Mouse (Mus musculus) cortical plate, adult 2 months (tissue): ENCODE results near the gene Ube2l6. TPM values are rescaled to one million over a fixed set of nuclear protein-coding genes. Genes with fewer than 3 reads are reported as not detected.

Experiments
- H3K27ac ChIP-seq: fragments of 200-500 bp; 2 replicates; pipeline ENCODE4 v1.5.1; 2012; ENCODE audit warnings: low read length, control low read depth, inconsistent platforms; ENCODE audit not compliant: insufficient read depth
- H3K4me1 ChIP-seq: fragments of 200-500 bp; 2 replicates; pipeline ENCODE4 v1.6.1; 2011; ENCODE audit warnings: low read length; ENCODE audit not compliant: control insufficient read depth, insufficient read depth
- H3K4me3 ChIP-seq: fragments of 200-500 bp; 2 replicates; pipeline ENCODE4 v1.5.1; 2011; ENCODE audit warnings: mild to moderate bottlenecking, low read length, control low read depth; ENCODE audit not compliant: insufficient read depth
- CTCF ChIP-seq: fragments of 200-500 bp; IDR thresholded peaks from 2 replicates; pipeline ENCODE4 v1.5.1; 2011; ENCODE audit warnings: mild to moderate bottlenecking, control low read depth, low read length; ENCODE audit not compliant: insufficient read depth; ENCODE audit errors: extremely low read depth
- POLR2A ChIP-seq: fragments of 200-500 bp; IDR thresholded peaks from 2 replicates; pipeline ENCODE4 v1.6.1; 2011; ENCODE audit warnings: mild to moderate bottlenecking, low read length, control low read depth; ENCODE audit not compliant: insufficient read depth; ENCODE audit errors: extremely low read depth
- polyA plus RNA-seq: library from polyadenylated mRNA; depleted of rRNA; stranded (reverse); fragments of >200 nt; gene quantifications from 2 replicates; pipeline ENCODE4 v1.2.3, GENCODE M21; 2012

The Ube2l6 gene
- polyA plus RNA-seq, 1 experiment: 12.1 TPM

DNA sequence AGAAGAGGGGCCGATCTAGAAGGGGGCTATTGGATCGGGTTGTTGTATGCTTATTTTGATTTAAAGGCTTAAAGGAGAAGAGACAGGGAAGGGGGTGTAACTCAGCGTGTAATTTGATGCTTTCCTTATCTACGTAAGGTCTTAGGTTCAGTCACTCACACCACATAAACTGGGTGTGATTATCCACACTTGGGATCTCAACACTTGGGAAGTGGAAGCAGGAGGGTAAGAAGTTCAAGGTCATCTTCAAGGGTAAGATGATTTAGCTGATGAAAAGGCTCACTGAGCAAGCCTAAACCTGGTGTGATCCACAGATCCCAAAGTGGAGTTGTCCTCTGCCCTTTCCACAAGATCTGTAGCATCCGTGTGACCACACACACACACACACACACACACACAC, 7.9 kb downstream of the Ube2l6 start:
- Histone ChIP-seq H3K27ac (no peak overlapping the region), H3K4me1 (no peaks in the 10 kb centered on the region), H3K4me3 (no peak overlapping the region)
- TF ChIP-seq POLR2A: no peak
- TF ChIP-seq CTCF: no peak

DNA sequence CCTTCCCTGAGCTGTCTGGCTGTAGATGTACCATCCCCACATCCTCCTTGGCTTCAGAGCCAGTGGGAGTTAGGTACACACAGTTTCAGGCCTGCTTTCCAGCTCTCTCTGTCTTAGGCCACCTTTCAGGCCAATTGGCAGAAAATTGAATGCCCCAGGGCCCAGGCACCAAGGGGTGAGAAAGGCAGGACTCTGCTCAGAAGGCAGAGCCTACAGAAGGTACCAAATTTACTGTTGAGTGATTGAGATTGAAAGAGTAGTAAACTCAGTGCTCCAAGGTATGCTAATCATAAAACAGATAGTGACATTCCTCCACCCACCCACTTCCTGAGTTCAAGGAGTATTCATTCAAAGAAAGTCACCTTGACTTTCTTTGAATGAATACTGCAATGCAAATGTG, 10.7 kb downstream of the Ube2l6 start:
- no peak overlapping the region for H3K4me3 ChIP-seq
- H3K4me1 ChIP-seq: no peaks in the 10 kb centered on the region
- H3K27ac ChIP-seq: no peak overlapping the region
- TF ChIP-seq POLR2A: no peak
- no peak for TF ChIP-seq CTCF

DNA sequence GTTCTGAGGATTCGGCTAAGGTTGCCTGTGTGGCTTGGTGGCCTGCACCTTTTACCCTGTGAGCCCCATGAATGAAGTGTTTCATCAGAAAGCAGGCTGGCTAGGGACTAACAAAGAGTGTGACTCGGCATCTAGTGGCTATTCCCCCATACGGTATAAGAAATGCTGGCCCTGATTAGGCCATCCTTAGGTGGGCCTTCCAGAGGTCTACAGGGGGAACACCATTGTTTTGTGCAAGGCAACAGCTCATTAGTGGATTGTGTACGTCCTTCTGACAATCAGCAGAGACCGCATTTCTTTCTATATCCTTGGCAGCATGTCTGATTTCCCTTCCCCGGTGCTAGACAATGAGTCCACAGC, 11.9 kb downstream of the Ube2l6 start:
- H3K27ac ChIP-seq: no peak overlapping the region
- no peaks in the 10 kb centered on the region for H3K4me1 ChIP-seq
- TF ChIP-seq CTCF (no peak), POLR2A (no peak)
- H3K4me3 ChIP-seq: no peak overlapping the region

DNA sequence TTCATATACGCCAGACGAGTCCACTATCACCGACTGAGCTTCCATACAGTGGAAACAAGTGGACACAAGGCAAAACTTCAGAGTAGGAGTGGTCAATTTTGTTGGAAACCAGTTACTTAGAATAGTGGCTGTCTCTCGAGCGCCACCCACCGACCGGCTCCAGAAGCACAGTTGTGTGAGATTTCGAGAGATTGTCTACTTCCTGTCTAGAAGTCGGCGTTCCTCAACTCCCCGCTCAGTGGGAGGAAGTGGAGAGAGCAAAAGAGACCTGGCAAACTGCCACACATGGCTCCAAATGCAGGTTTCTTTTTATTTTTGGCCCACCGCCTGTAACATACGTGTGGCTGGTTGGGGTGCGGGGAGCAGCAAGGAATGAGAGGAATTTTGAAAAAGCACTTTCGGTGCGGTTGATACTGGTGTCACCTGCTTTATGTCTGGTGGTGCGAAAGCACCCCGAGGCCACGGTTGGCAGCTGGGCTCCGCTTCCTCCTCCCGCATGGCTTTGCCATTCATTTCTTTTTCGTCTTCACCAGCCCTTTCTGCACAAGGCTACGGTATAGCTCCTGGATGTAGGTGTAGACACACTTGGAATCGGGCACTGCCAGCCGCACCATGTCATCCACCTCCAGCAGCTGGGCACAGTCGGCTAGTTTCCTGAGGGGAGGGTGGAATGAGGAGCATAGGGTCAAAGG, 12.4 kb downstream of the Ube2l6 start:
- peak overlapping the region; percentile 3; the same call in 1 of the 2 replicates for H3K4me3 ChIP-seq
- H3K4me1 ChIP-seq: no peaks in the 10 kb centered on the region
- H3K27ac ChIP-seq: no peak overlapping the region
- TF ChIP-seq CTCF (peak; percentile 64), POLR2A (no peak)

DNA sequence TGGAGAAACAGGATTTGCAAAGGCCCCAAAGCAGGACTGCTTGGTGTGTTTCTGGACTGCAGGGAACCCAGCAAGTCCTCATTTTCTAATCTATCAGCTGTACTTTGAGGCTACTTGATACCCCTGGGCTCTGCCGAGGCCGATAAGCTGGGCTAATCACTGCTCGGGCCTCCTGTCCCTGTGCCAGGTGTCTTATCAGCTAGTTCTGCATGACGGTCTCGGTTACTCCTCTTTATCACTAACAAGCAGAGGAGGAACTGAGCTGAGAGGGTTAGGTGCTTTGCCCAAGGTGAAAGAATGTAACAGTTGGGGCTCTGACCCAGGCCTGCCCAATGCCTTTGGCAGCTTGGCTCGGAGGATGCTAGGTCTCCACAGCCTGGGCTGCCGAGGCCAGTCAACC, 13.3 kb downstream of the Ube2l6 start:
- no peak overlapping the region for H3K4me3 ChIP-seq

DNA sequence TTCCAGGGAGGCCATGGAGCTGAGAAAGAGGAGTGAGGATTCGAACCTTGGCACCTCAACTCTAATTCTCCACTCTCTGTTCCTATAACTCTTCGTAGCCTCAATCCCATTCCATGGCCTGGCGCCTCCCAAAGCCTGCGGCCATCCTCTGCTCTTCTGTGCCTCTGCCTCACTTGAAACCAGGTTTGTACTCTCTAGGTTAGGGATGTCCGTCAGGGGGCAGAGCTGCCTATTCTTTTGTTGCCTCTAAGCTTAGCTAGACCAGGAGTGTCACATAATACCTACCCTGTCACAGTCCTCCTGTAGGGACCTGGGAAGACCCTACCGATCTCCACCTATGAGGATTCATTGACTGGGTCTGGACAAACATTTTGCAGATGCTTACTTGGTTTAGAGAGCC, 14.0 kb downstream of the Ube2l6 start:
- Histone ChIP-seq H3K27ac (no peak overlapping the region), H3K4me1 (no peaks in the 10 kb centered on the region), H3K4me3 (no peak overlapping the region)
- TF ChIP-seq POLR2A (no peak), CTCF (no peak)

More for the DNA sequence above, 13.3 kb downstream of the Ube2l6 start:
- no peaks in the 10 kb centered on the region for H3K4me1 ChIP-seq
- TF ChIP-seq POLR2A (no peak), CTCF (no peak)
- H3K27ac ChIP-seq: no peak overlapping the region

DNA sequence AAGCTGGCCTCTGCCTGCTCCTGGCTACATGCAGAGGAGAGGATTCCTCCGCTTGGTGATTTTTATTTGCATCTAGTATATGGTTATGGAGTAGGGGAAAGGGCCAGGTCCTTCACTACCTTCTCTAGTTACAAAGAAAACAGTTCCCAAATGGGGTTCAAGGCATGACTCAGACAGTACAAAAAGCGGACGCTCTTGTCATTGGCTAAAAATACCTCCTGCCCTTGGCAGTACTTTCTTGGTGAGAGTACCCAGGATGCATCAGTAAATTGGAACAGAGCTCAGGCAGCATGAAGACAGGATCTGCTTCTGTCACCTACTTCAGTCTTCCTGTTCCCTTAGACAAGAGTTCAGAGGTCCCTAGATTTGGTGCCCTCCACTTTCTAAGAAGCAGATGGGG, 21.2 kb downstream of the Ube2l6 start:
- Histone ChIP-seq H3K27ac (no peak overlapping the region), H3K4me1 (peaks cover 2% of the 10 kb centered on the region), H3K4me3 (no peak overlapping the region)
- TF ChIP-seq CTCF: no peak
- TF ChIP-seq POLR2A: no peak

DNA sequence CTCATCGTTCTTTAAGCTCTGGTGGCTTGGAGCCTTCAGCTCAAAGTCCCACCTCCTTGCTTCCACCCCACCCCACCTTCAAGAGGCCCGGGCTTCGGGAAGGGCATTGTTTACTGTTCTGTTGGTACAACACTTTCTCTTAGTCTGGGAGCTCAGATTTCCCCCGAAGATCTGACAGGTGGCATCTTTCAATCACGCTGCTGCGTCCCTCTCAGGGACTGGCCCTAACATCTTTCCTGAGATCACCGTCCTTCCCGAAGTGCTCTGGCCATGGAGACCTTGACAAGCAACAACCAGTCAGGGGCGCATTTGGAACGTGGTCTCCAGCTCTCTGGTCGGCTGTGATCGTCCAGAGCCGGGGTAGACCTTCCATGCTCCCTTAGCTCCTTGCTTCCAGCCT, 23.9 kb downstream of the Ube2l6 start, which contains the start of gene Smtnl1:
Gene Smtnl1, minus strand, starts transcription at position 101 of the 400 bp plus-strand sequence.
- Histone ChIP-seq H3K27ac (no peak within 1 kb of the TSS), H3K4me3 (no peak within 1 kb of the TSS), H3K4me1 (peaks cover 4% of the 10 kb centered on the region)
- TF ChIP-seq POLR2A: no peak
- no peak for TF ChIP-seq CTCF

DNA sequence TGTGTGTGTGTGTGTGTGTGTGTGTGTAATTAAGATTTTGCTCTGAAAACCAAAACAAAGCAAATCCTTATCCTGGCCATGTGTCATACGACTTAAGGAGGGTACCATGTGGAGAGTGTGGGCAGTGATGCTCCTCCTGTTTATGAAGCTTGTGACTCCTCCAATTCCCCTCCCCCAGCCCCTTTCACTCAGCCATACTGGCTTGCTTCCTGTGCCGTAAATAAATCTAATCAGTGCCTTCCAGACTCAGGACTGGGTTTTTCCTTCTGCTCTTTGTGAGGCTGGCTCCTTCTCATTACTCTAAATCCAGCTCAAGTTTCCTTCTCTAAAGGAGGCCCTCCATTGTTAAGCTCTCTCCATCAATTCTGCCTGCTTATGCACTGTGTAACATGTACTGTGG, 24.6 kb downstream of the Ube2l6 start:
- Histone ChIP-seq H3K4me1 (peaks cover 4% of the 10 kb centered on the region), H3K27ac (no peak overlapping the region), H3K4me3 (no peak overlapping the region)
- TF ChIP-seq CTCF (no peak), POLR2A (no peak)

DNA sequence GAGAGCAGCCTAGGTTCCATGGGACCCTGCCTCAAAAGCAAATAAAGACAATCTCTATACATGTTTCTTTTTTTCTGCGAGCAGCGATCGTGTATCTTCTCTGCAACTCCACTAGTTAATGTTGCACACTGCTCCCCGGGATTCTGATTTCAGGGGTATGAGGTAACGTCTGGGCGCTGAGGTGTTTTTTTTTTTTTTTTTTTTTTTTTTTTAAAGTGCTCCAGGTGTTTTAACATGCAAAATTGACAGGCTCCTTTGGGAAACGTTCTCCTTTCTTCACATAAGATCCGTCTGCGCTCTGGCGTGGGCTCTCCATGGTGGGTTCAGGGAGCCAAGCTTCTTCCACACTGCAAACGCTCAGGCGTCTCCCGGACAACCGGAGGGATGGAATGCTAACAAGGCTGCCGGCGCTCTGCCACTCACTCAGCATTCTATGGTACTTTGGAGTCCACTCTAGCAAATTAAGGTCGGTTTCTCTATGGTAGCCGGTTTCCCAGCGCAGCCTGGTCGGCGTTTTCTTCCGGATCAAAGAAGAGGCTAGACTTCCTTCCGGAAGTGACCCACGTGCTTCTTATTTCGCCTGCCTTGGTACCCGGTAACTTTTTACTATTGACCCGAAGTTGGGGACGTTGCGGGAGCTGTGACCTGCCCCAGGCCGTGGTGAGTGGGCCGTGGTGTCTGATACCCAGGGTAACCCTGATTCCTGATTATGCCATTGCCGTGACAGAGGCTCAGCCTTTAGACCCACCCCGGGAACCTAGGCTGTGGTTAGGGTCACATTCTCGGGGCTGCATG, 28.1 kb downstream of the Ube2l6 start, which contains the start of gene Timm10:
Gene Timm10, plus strand, starts transcription at position 510 of the 795 bp plus-strand sequence.
- TF ChIP-seq CTCF (no peak), POLR2A (peak; percentile 83; the same call in 1 of the 2 replicates)
- H3K4me1 ChIP-seq: peaks cover 2% of the 10 kb centered on the region; the same call in 1 of the 2 replicates
- H3K4me3 ChIP-seq: peak within 1 kb of the TSS; percentile 70
- no peak within 1 kb of the TSS for H3K27ac ChIP-seq
